Mouse (Mus musculus): ENCODE data around the gene Mgat2. TPM values are rescaled to one million over a fixed set of nuclear protein-coding genes. Genes with fewer than 3 reads are reported as not detected.

The Mgat2 gene
- polyA plus RNA-seq, 1 experiment from 2014 or later, result 61.4 TPM

GRCm38 (mm10) chr12:69213186-69213777 lies 29.3 kb downstream of the Mgat2 start:
- ATAC-seq (ENCODE audit: insufficient read depth) (no peak), DNase-seq (no peak)
- no peaks in the 10 kb centered on the region for H3K27me3 ChIP-seq (ENCODE audit: insufficient read depth, low read length)
- no peak for TF ChIP-seq CTCF (IDR thresholded peaks at IDR 0.05; ENCODE audit: low read depth)
- H3K4me2 ChIP-seq, result no peak overlapping the region
- no peaks in the 10 kb centered on the region for H3K4me1 ChIP-seq (ENCODE audit: insufficient read depth)
- H3K36me3 ChIP-seq (ENCODE audit: insufficient read depth), result peaks cover 77% of the 10 kb centered on the region
- H3K9me3 ChIP-seq (ENCODE audit: low read depth, low read length), result no peaks in the 10 kb centered on the region
- no peak overlapping the region for H3K27ac ChIP-seq (ENCODE audit: low read depth)
- no peak overlapping the region for H3K4me3 ChIP-seq (ENCODE audit: low read depth, low read length)
- WGBS, result 92% methylated on average over 13 of the region's 13 CpGs
- H3K9ac ChIP-seq, result no peak overlapping the region

- H3K4me1 ChIP-seq (ENCODE audit: insufficient read depth), result no peaks in the 10 kb centered on the region
- H3K36me3 ChIP-seq (ENCODE audit: insufficient read depth), result peaks cover 75% of the 10 kb centered on the region
- H3K4me2 ChIP-seq, result no peak overlapping the region
- ATAC-seq (ENCODE audit: insufficient read depth), result no peak
- no peaks in the 10 kb centered on the region for H3K9me3 ChIP-seq (ENCODE audit: low read depth, low read length)
- TF ChIP-seq CTCF (IDR thresholded peaks at IDR 0.05; ENCODE audit: low read depth), result no peak
- H3K27me3 ChIP-seq (ENCODE audit: insufficient read depth, low read length), result no peaks in the 10 kb centered on the region
- no peak overlapping the region for H3K27ac ChIP-seq (ENCODE audit: low read depth)
- WGBS, result 93% methylated on average over 7 of the region's 7 CpGs
- H3K9ac ChIP-seq, result no peak overlapping the region
- DNase-seq, result no peak
- no peak overlapping the region for H3K4me3 ChIP-seq (ENCODE audit: low read depth, low read length)
These were observed 30.4 kb downstream of the Mgat2 start for GRCm38 (mm10) chr12:69214393-69214792.

GRCm38 (mm10) chr12:69215000-69215785 lies 31.2 kb downstream of the Mgat2 start:
- Histone ChIP-seq H3K36me3 (ENCODE audit: insufficient read depth) (peaks cover 71% of the 10 kb centered on the region), H3K27ac (ENCODE audit: low read depth) (no peak overlapping the region), H3K4me1 (ENCODE audit: insufficient read depth) (no peaks in the 10 kb centered on the region), H3K4me2 (no peak overlapping the region), H3K9me3 (ENCODE audit: low read depth, low read length) (no peaks in the 10 kb centered on the region), H3K27me3 (ENCODE audit: insufficient read depth, low read length) (no peaks in the 10 kb centered on the region), H3K9ac (no peak overlapping the region), H3K4me3 (ENCODE audit: low read depth, low read length) (no peak overlapping the region)
- DNase-seq (no peak), ATAC-seq (ENCODE audit: insufficient read depth) (no peak)
- 87% methylated on average over 3 of the region's 3 CpGs for WGBS
- no peak for TF ChIP-seq CTCF (IDR thresholded peaks at IDR 0.05; ENCODE audit: low read depth)

- WGBS, result 96% methylated on average over 7 of the region's 7 CpGs
- H3K4me1 ChIP-seq (ENCODE audit: insufficient read depth), result no peaks in the 10 kb centered on the region
- no peak for TF ChIP-seq CTCF (IDR thresholded peaks at IDR 0.05; ENCODE audit: low read depth)
These were observed 32.6 kb downstream of the Mgat2 start for GRCm38 (mm10) chr12:69216587-69216986.

GRCm38 (mm10) chr12:69220613-69221277 lies 36.8 kb downstream of the Mgat2 start:
- no peaks in the 10 kb centered on the region for H3K4me1 ChIP-seq (ENCODE audit: insufficient read depth)
- 86% methylated on average over 19 of the region's 19 CpGs for WGBS
- no peaks in the 10 kb centered on the region for H3K27me3 ChIP-seq (ENCODE audit: insufficient read depth, low read length)
- TF ChIP-seq CTCF (IDR thresholded peaks at IDR 0.05; ENCODE audit: low read depth), result no peak
- H3K9ac ChIP-seq, result no peak overlapping the region
- ATAC-seq (ENCODE audit: insufficient read depth), result no peak
- no peaks in the 10 kb centered on the region for H3K9me3 ChIP-seq (ENCODE audit: low read depth, low read length)
- H3K4me3 ChIP-seq (ENCODE audit: low read depth, low read length), result no peak overlapping the region
- no peak overlapping the region for H3K27ac ChIP-seq (ENCODE audit: low read depth)
- H3K36me3 ChIP-seq (ENCODE audit: insufficient read depth), result peaks cover 56% of the 10 kb centered on the region
- DNase-seq, result no peak
- no peak overlapping the region for H3K4me2 ChIP-seq

More at GRCm38 (mm10) chr12:69216587-69216986, 32.6 kb downstream of the Mgat2 start:
- peaks cover 74% of the 10 kb centered on the region for H3K36me3 ChIP-seq (ENCODE audit: insufficient read depth)
- ATAC-seq (ENCODE audit: insufficient read depth), result no peak
- no peak overlapping the region for H3K4me3 ChIP-seq (ENCODE audit: low read depth, low read length)
- no peaks in the 10 kb centered on the region for H3K27me3 ChIP-seq (ENCODE audit: insufficient read depth, low read length)
- no peak overlapping the region for H3K4me2 ChIP-seq
- H3K27ac ChIP-seq (ENCODE audit: low read depth), result no peak overlapping the region
- no peaks in the 10 kb centered on the region for H3K9me3 ChIP-seq (ENCODE audit: low read depth, low read length)
- no peak for DNase-seq
- no peak overlapping the region for H3K9ac ChIP-seq

- Histone ChIP-seq H3K4me3 (ENCODE audit: low read depth, low read length) (peak within 1 kb of the TSS; percentile 72), H3K4me2 (peak within 1 kb of the TSS; percentile 67), H3K27ac (ENCODE audit: low read depth) (peak within 1 kb of the TSS; percentile 92), H3K4me1 (ENCODE audit: insufficient read depth) (peaks cover 3% of the 10 kb centered on the region; the same call in 1 of the 2 replicates), H3K27me3 (ENCODE audit: insufficient read depth, low read length) (no peaks in the 10 kb centered on the region), H3K9ac (peak within 1 kb of the TSS; percentile 55), H3K36me3 (ENCODE audit: insufficient read depth) (peaks cover 14% of the 10 kb centered on the region; the same call in 1 of the 2 replicates), H3K9me3 (ENCODE audit: low read depth, low read length) (no peaks in the 10 kb centered on the region)
- peak; percentile 94 for DNase-seq
- no peak; the same call in 1 of the 2 replicates for TF ChIP-seq CTCF (IDR thresholded peaks at IDR 0.05; ENCODE audit: low read depth)
- under 1% methylated on average over 37 of the region's 37 CpGs for WGBS
- ATAC-seq (ENCODE audit: insufficient read depth), result peak; percentile 99
These were observed 44.0 kb downstream of the Mgat2 start, which contains the start of gene Pole2 for GRCm38 (mm10) chr12:69227776-69228466. Pole2 (minus strand) TSS chr12:69228195.

Data from lung, embryonic 14.5 days (tissue).